Mouse (Mus musculus) stomach, postnatal 0 days (tissue): ENCODE results near the gene Pgbd5. TPM values are rescaled to one million over a fixed set of nuclear protein-coding genes. Genes with fewer than 3 reads are reported as not detected.

Source experiments
- ATAC-seq: fragments of 200-750 bp; cut with Nextera tagmentation; 2 replicates; pipeline ENCODE4 v1.8.0; 2017; ENCODE audit not compliant: low FRiP score, low TSS enrichment
- DNase-seq: peaks from one replicate; pipeline ENCODE4 v3.0.0-alpha.2; 2016; ENCODE audit warnings: low spot score
- H3K27ac ChIP-seq: fragments of 300-500 bp; sonication (generic); replicated peaks from 2 replicates; pipeline ENCODE4 v1.5.1; 2014; ENCODE audit warnings: mild to moderate bottlenecking, control low read depth
- H3K27me3 ChIP-seq: fragments of 300-500 bp; sonication (generic); 2 replicates; pipeline ENCODE4 v1.6.1; 2014; ENCODE audit warnings: low read length; ENCODE audit not compliant: control insufficient read depth, insufficient read depth
- H3K36me3 ChIP-seq: fragments of 300-500 bp; sonication (generic); 2 replicates; pipeline ENCODE4 v1.6.1; 2014; ENCODE audit warnings: low read length, mixed read lengths; ENCODE audit not compliant: control insufficient read depth, insufficient read depth
- H3K4me1 ChIP-seq: fragments of 300-500 bp; sonication (generic); replicated peaks from 2 replicates; pipeline ENCODE4 v1.6.1; 2014; ENCODE audit warnings: antibody characterized with exemption; ENCODE audit not compliant: control insufficient read depth, insufficient read depth
- H3K4me2 ChIP-seq: fragments of 300-500 bp; sonication (generic); replicated peaks from 2 replicates; pipeline ENCODE4 v1.6.1; 2014; ENCODE audit warnings: low read depth, mild to moderate bottlenecking, control low read depth, moderate library complexity
- H3K4me3 ChIP-seq: fragments of 300-500 bp; sonication (generic); 2 replicates; pipeline ENCODE4 v1.5.1; 2014; ENCODE audit warnings: low read depth, low read length, control low read depth
- H3K9ac ChIP-seq: fragments of 300-500 bp; sonication (generic); 2 replicates; pipeline ENCODE4 v1.6.1; 2014; ENCODE audit warnings: mild to moderate bottlenecking, low read length, control low read depth, mixed read lengths
- H3K9me3 ChIP-seq: fragments of 300-500 bp; sonication (generic); 2 replicates; pipeline ENCODE4 v1.6.1; 2016; ENCODE audit warnings: low read length; ENCODE audit not compliant: control insufficient read depth
- CTCF ChIP-seq: IDR thresholded peaks from 2 replicates; pipeline ENCODE4 v1.5.1; 2016; ENCODE audit warnings: antibody characterized with exemption, low read depth, mild to moderate bottlenecking, moderate library complexity
- EP300 ChIP-seq: optimal IDR thresholded peaks from 2 replicates; pipeline ENCODE3; 2016; ENCODE audit warnings: antibody characterized with exemption
- WGBS: fragments of 180-500 bp; shearing (Covaris S2); extraction: QIAGEN DNeasy Blood & Tissue Kit; methylation state at CpG from one replicate; pipeline ENCODE4 v1.1.7; 2014; 5-methylcytosine and 5-hydroxymethylcytosine counted together
- polyA plus RNA-seq: library from polyadenylated mRNA; unstranded; fragments of >200 nt; fragmentation: Nextera tagmentation; extraction: Ambion mirVana; gene quantifications from 2 replicates; pipeline ENCODE4 v1.2.1, GENCODE M21; 2015

Pgbd5 gene
- polyA plus RNA-seq, 1 experiment from 2014 or later, result 2.0 TPM

DNA sequence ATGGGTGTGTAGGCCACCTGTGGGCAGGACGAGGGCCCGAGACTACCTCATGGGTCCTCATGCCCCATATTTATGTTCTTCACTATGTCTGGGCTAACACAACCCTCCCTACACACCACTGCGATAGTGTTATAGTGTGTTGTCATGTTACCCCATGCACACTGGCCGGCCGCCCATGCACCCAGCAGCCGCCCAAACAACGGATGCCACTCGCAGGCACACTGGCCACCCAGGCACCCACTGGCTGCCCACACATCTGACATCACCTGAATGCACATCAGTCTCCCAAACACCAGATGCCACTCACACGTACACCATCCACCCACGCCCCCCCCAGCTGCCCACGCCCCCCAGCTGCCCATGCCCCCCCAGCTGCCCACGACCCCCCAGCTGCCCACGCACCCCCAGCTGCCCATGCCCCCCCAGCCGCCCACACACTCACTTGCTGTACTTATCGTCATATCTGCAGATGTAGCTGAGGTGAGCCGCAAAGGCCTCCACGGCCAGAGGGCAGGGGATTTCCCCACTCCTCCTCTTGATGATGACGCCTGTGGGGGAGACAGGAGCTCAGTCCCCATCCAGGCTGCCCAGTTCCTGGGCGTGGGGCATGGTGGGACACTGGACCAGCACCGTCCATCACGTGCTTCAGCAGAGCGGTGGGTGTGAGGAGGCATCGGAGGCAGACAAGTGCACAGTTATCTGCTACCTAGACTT is 67.9 kb downstream of the Pgbd5 start:
- WGBS, result 85% methylated on average over 21 of the region's 23 CpGs
- no peak for DNase-seq
- TF ChIP-seq CTCF (no peak), EP300 (no peak)

DNA sequence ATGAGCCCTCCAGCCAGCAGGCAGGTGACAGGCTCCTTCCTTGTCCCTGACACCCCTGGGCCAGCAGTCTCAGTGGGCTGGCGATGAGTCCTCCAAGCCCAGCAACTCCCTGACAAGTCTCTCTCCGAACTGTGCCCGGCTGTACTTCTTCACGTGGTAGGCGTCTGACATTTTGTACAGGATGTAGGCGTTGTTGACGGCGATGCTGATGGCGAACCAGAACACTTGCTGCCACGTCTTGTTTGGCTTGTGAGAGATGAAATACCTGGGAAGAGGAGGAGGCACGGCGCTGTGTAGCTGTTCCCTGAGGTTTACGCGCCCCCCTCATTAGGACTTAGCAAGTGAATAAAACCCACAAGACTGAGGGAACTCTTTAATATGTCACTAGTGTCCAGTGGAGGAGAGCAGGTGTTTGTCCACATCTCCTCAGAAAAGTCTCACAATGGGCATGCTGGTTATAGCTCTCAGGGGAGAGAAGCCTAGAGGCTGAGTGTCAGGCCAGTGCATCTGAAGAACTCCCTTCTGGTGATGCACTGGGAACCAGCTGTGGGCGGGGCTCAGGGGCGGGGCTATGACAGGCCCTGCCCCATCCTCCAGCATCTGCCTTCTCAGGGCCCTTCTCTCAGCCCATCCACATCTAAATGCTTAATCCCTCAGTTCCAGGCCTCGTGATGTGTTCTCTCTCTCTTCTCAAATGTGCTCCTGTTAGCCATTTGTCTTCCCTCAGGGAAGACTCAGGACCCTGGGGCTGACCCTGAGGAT is 68.9 kb downstream of the Pgbd5 start:
- Histone ChIP-seq H3K4me2 (no peak overlapping the region), H3K4me3 (no peak overlapping the region), H3K9ac (no peak overlapping the region), H3K27ac (no peak overlapping the region), H3K9me3 (no peaks in the 10 kb centered on the region), H3K36me3 (no peaks in the 10 kb centered on the region), H3K27me3 (no peaks in the 10 kb centered on the region), H3K4me1 (no peaks in the 10 kb centered on the region; the same call in 1 of the 2 replicates)
- DNase-seq, result no peak
- ATAC-seq, result no peak
- no peak for TF ChIP-seq CTCF
- no peak for TF ChIP-seq EP300
- WGBS, result 77% methylated on average over 17 of the region's 17 CpGs

More for the DNA sequence above, 67.9 kb downstream of the Pgbd5 start:
- no peak overlapping the region for H3K4me3 ChIP-seq
- H3K9ac ChIP-seq, result no peak overlapping the region
- no peaks in the 10 kb centered on the region; the same call in 1 of the 2 replicates for H3K4me1 ChIP-seq
- H3K9me3 ChIP-seq, result no peaks in the 10 kb centered on the region
- H3K4me2 ChIP-seq, result no peak overlapping the region
- no peaks in the 10 kb centered on the region for H3K27me3 ChIP-seq
- H3K36me3 ChIP-seq, result no peaks in the 10 kb centered on the region
- H3K27ac ChIP-seq, result no peak overlapping the region
- ATAC-seq, result no peak

DNA sequence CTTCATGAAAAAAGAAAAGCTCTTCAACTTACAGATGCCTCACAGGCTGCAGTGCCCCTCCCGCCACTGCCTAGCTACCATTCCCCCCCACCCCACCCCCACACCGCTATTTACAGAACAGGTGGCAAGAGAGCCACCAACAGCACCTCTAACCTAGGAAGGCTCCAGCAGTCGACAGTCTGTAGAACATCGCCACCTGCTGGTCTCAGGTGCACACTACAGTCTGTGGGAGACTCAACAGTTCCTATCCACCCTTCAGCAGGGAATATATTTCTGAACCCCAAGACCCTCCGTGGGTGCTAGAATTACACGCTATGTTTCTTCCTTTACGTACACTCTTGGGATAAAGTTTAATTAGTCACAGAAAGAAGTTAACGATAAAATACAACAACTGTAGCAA is 71.2 kb downstream of the Pgbd5 start:
- H3K4me3 ChIP-seq, result no peak overlapping the region
- H3K27ac ChIP-seq, result no peak overlapping the region
- H3K9me3 ChIP-seq, result no peaks in the 10 kb centered on the region
- TF ChIP-seq CTCF (peak; percentile 90), EP300 (no peak)
- DNase-seq (peak; percentile 74), ATAC-seq (no peak)
- H3K36me3 ChIP-seq, result no peaks in the 10 kb centered on the region
- no peak overlapping the region for H3K4me2 ChIP-seq
- WGBS, result 17% methylated on average over 8 of the region's 8 CpGs
- no peak overlapping the region for H3K9ac ChIP-seq
- no peaks in the 10 kb centered on the region for H3K27me3 ChIP-seq
- H3K4me1 ChIP-seq, result no peaks in the 10 kb centered on the region

DNA sequence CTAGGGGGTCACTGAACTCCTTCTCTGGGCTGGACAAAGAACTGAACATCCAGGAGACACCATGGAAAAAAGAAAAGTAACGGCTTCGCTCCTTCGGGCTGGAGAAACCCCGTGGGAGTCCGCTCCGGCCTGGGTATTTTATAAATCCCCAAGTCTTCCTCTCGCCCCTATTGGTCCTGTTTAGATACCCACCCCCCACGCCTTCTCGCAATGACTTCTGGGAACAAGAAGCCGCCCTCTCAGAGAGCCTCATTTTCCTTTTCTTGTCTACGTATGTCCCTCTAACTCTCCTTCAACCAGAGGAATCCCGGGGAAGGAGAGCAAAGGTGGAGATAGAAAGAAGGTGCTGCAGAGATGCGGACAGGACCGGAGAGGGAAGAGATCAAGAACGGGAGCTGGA is 76.1 kb downstream of the Pgbd5 start:
- TF ChIP-seq CTCF (no peak), EP300 (no peak)
- no peaks in the 10 kb centered on the region for H3K9me3 ChIP-seq
- H3K4me3 ChIP-seq, result no peak overlapping the region
- H3K27me3 ChIP-seq, result no peaks in the 10 kb centered on the region
- no peaks in the 10 kb centered on the region for H3K36me3 ChIP-seq
- no peak overlapping the region for H3K27ac ChIP-seq
- 93% methylated on average over 15 of the region's 15 CpGs for WGBS
- DNase-seq (no peak), ATAC-seq (no peak)
- no peak overlapping the region for H3K4me2 ChIP-seq
- no peak overlapping the region for H3K9ac ChIP-seq
- H3K4me1 ChIP-seq, result no peaks in the 10 kb centered on the region

DNA sequence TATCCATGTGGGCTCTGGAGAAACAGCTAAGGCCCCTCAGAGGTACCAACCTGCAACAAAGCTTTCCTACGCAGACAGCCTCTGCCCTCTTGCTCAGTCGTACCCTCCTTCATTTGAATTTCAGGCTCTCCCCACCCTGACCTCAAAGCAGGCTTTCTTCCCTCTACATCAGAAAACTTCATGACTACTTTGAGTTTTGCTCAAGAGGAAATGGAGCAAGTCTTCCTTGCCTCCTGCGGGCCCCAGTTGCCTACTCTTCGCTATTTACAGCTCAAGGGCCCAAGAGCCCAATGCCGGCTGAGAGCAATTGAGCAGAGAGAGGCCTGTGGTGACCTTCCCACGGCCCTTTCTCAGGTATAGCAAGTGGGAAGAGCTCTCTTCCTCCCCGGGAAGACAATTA is 76.9 kb downstream of the Pgbd5 start:
- no peaks in the 10 kb centered on the region for H3K27me3 ChIP-seq
- 81% methylated on average over 7 of the region's 7 CpGs for WGBS
- no peak overlapping the region for H3K4me2 ChIP-seq
- DNase-seq, result no peak
- H3K9me3 ChIP-seq, result no peaks in the 10 kb centered on the region
- H3K36me3 ChIP-seq, result no peaks in the 10 kb centered on the region
- no peak for ATAC-seq
- no peak overlapping the region for H3K4me3 ChIP-seq
- no peak for TF ChIP-seq EP300
- TF ChIP-seq CTCF, result no peak
- no peaks in the 10 kb centered on the region for H3K4me1 ChIP-seq
- no peak overlapping the region for H3K27ac ChIP-seq
- H3K9ac ChIP-seq, result no peak overlapping the region
